ENCODE assay signal across 9 mouse cellular contexts in genomic region chr7:132767233-132767998, GRCm38 (mm10). TPM values are rescaled to one million over a fixed set of nuclear protein-coding genes. Genes with fewer than 3 reads are reported as not detected.
DNase-seq lines count a peak whose midpoint lies in the region; ATAC-seq and TF ChIP-seq lines count a peak whose summit lies in the region.
"Had no signal": no experiment of that assay in that cellular context is flagged by ENCODE, and none has a peak within 500 bp of the region (broad histone marks: within the 10 kb centered on the region; RNA-seq: fewer than 3 reads in every experiment).

No protein-coding gene starts in this region.

- peak overlapping the region; percentile 28; the same call in 1 of the 2 replicates for H3K4me3 ChIP-seq in liver, embryonic 13.5 days (replicated peaks)
- H3K4me3 ChIP-seq in forebrain, embryonic 15.5 days = no peak overlapping the region
- no peak overlapping the region for H3K4me3 ChIP-seq in limb, embryonic 14.5 days (replicated peaks; ENCODE audit: low read length)
- no peak overlapping the region for H3K4me3 ChIP-seq in small intestine, adult 2 months (ENCODE audit: low read depth, low read length)
- H3K4me3 ChIP-seq: heart, embryonic 13.5 days; neural tube, embryonic 12.5 days had no signal

- H3K9me3 ChIP-seq in liver, embryonic 13.5 days (replicated peaks) = no peaks in the 10 kb centered on the region
- no peaks in the 10 kb centered on the region for H3K9me3 ChIP-seq in forebrain, embryonic 15.5 days
- H3K9me3 ChIP-seq in limb, embryonic 14.5 days (ENCODE audit: control insufficient read depth, low read length) = no peaks in the 10 kb centered on the region
- H3K9me3 ChIP-seq: heart, embryonic 13.5 days; neural tube, embryonic 12.5 days had no signal

- H3K36me3 ChIP-seq in liver, embryonic 13.5 days = peaks cover 81% of the 10 kb centered on the region
- H3K36me3 ChIP-seq in forebrain, embryonic 15.5 days = peaks cover 3% of the 10 kb centered on the region
- H3K36me3 ChIP-seq in limb, embryonic 14.5 days (ENCODE audit: control insufficient read depth, insufficient read depth, low read length) = peaks cover 27% of the 10 kb centered on the region
- H3K36me3 ChIP-seq in small intestine, adult 2 months (ENCODE audit: control insufficient read depth, insufficient read depth, low read length) = peaks cover 18% of the 10 kb centered on the region

- peak overlapping the region; percentile 94 for H3K27ac ChIP-seq in liver, embryonic 13.5 days
- peak overlapping the region; percentile 93 for H3K27ac ChIP-seq in forebrain, embryonic 15.5 days (replicated peaks)
- H3K27ac ChIP-seq in limb, embryonic 14.5 days (replicated peaks; ENCODE audit: low read depth, low read length) = 0 out of 2 replicates have a peak overlapping the region, but pooled peaks have one; percentile 2
- H3K27ac ChIP-seq in small intestine, adult 2 months (ENCODE audit: insufficient read depth, low read depth, low read length) = peak overlapping the region; percentile 94
- H3K27ac ChIP-seq: neural tube, embryonic 12.5 days had no signal

- no peak for DNase-seq in liver, embryonic 13.5 days
- no peak for DNase-seq in liver
- no peak for DNase-seq in limb, embryonic 14.5 days (ENCODE audit: low spot score)
- no peak for DNase-seq in frontal cortex, postnatal 14 days (ENCODE audit: low spot score in 2 of 2)
- DNase-seq in left cerebral cortex, adult 9 months (ENCODE audit: low spot score in 2 of 2) = no peak

- WGBS in liver, embryonic 13.5 days (ENCODE audit: insufficient replicate concordance) = 85% methylated on average over 12 of the region's 12 CpGs
- 7% methylated on average over 12 of the region's 12 CpGs for WGBS in forebrain, embryonic 15.5 days
- 31% methylated on average over 12 of the region's 12 CpGs for WGBS in limb, embryonic 14.5 days
- 68% methylated on average over 12 of the region's 12 CpGs for WGBS in small intestine, adult 2 months

- peak overlapping the region; percentile 70 for H3K4me2 ChIP-seq in liver, embryonic 13.5 days
- H3K4me2 ChIP-seq in forebrain, embryonic 15.5 days (replicated peaks) = no peak overlapping the region
- no peak overlapping the region for H3K4me2 ChIP-seq in limb, embryonic 14.5 days (replicated peaks; ENCODE audit: low read depth, low read length, severe bottlenecking)
- H3K4me2 ChIP-seq: heart, embryonic 13.5 days; neural tube, embryonic 12.5 days had no signal

- peak overlapping the region; percentile 72 for H3K9ac ChIP-seq in liver, embryonic 13.5 days
- no peak overlapping the region for H3K9ac ChIP-seq in forebrain, embryonic 15.5 days (replicated peaks)
- H3K9ac ChIP-seq in limb, embryonic 14.5 days (ENCODE audit: low read depth, low read length, severe bottlenecking) = no peak overlapping the region
- H3K9ac ChIP-seq: heart, embryonic 13.5 days; neural tube, embryonic 12.5 days had no signal

- no peaks in the 10 kb centered on the region for H3K27me3 ChIP-seq in liver, embryonic 13.5 days
- H3K27me3 ChIP-seq in forebrain, embryonic 15.5 days = no peaks in the 10 kb centered on the region
- no peaks in the 10 kb centered on the region for H3K27me3 ChIP-seq in limb, embryonic 14.5 days (ENCODE audit: control insufficient read depth, insufficient read depth, low read length)
- H3K27me3 ChIP-seq in small intestine, adult 2 months (ENCODE audit: control insufficient read depth, insufficient read depth, low read length) = no peaks in the 10 kb centered on the region
- H3K27me3 ChIP-seq: heart, embryonic 13.5 days; neural tube, embryonic 12.5 days had no signal

- ATAC-seq in liver, embryonic 13.5 days (ENCODE audit: low read depth) = no peak
- ATAC-seq in forebrain, embryonic 15.5 days (replicated peaks) = peak; percentile 89
- no peak for ATAC-seq in limb, embryonic 14.5 days (ENCODE audit: low FRiP score, low read depth)

- TF ChIP-seq POLR2A in limb, embryonic 14.5 days (IDR thresholded peaks at IDR 0.05; ENCODE audit: borderline replicate concordance, extremely low read depth, insufficient read depth, insufficient read length) = no peak
- TF ChIP-seq POLR2A in small intestine, adult 2 months (IDR thresholded peaks at IDR 0.05; ENCODE audit: low read depth, low read length) = no peak

- H3K4me1 ChIP-seq in liver, embryonic 13.5 days (replicated peaks) = peaks cover 98% of the 10 kb centered on the region
- peaks cover 44% of the 10 kb centered on the region for H3K4me1 ChIP-seq in forebrain, embryonic 15.5 days
- H3K4me1 ChIP-seq in limb, embryonic 14.5 days (ENCODE audit: control insufficient read depth, insufficient read depth, low read length) = peaks cover 22% of the 10 kb centered on the region
- peaks cover 51% of the 10 kb centered on the region for H3K4me1 ChIP-seq in small intestine, adult 2 months (ENCODE audit: control insufficient read depth, insufficient read depth, insufficient read length, low read length)

- no peak for TF ChIP-seq CTCF in small intestine, adult 2 months (IDR thresholded peaks at IDR 0.05; ENCODE audit: extremely low read depth, insufficient read length, insufficient replicate concordance, low read depth, low read length)

RNA-seq across cellular contexts. Expression of gene Fam53b, which starts 46.3 kb away (rescaled TPM):
- polyA plus RNA-seq in liver, embryonic 13.5 days (2015; fragmentation: Nextera tagmentation; extraction: Ambion mirVana) = 19.1 and 21.4 TPM in 2 replicates
- polyA plus RNA-seq in forebrain, embryonic 15.5 days (2015; fragmentation: Nextera tagmentation; extraction: Ambion mirVana) = 27.8 and 34.8 TPM in 2 replicates
- polyA plus RNA-seq in limb, embryonic 14.5 days (2012; rRNA removed) = 15.1 and 17.3 TPM in 2 replicates
- 20.8 and 25.0 TPM in 2 replicates for polyA plus RNA-seq in limb, embryonic 14.5 days (2014; fragmentation: Nextera tagmentation; extraction: Ambion mirVana)
- 24.6 and 55.7 TPM in 2 replicates for polyA plus RNA-seq in small intestine, adult 2 months (2012; rRNA removed)

Comparison
In these comparisons a context has a peak if more than half of its experiments do, and no peak if none do; other contexts are left out.
1. H3K27ac ChIP-seq: peak in every context shown above with its lines; median percentile 94 in liver, embryonic 13.5 days; 94 in small intestine, adult 2 months; 93 in forebrain, embryonic 15.5 days; 2 in limb, embryonic 14.5 days.